Mouse (Mus musculus) ES-CJ7 (cell line): ENCODE results near the gene Gm15517.
A peak's percentile ranks its signal among the peaks of the same experiment; 100 is the strongest.

Source experiments
- DNase-seq: peaks from one replicate; pipeline ENCODE4 v3.0.0; 2011; ENCODE audit warnings: low read depth, low spot score

The Gm15517 gene

GRCm38 (mm10) chr7:44269397-44269796 is 8.2 kb downstream of the Gm15517 start:
- DNase-seq, result no peak

GRCm38 (mm10) chr7:44271309-44271708 is 10.1 kb downstream of the Gm15517 start:
- peak; percentile 82 for DNase-seq

- DNase-seq, result no peak
Observed at GRCm38 (mm10) chr7:44272546-44272945, 11.3 kb downstream of the Gm15517 start.

GRCm38 (mm10) chr7:44273446-44273845 is 12.2 kb downstream of the Gm15517 start:
- DNase-seq, result no peak

GRCm38 (mm10) chr7:44274096-44274495 is 12.8 kb downstream of the Gm15517 start:
- DNase-seq, result peak; percentile 35

GRCm38 (mm10) chr7:44275546-44275945 is 14.3 kb downstream of the Gm15517 start:
- peak; percentile 51 for DNase-seq

- DNase-seq, result peak; percentile 86
Observed at GRCm38 (mm10) chr7:44276461-44277249, 15.4 kb downstream of the Gm15517 start.

- DNase-seq, result peak; percentile 86
Observed at GRCm38 (mm10) chr7:44277250-44277622, 16.0 kb downstream of the Gm15517 start.

GRCm38 (mm10) chr7:44280959-44281358 is 19.7 kb downstream of the Gm15517 start:
- no peak for DNase-seq

- no peak for DNase-seq
Observed at GRCm38 (mm10) chr7:44281586-44281985, 20.3 kb downstream of the Gm15517 start.

- DNase-seq, result peak; percentile 71
Observed at GRCm38 (mm10) chr7:44287760-44288159, 26.5 kb downstream of the Gm15517 start.

GRCm38 (mm10) chr7:44290986-44291385 is 29.7 kb downstream of the Gm15517 start:
- no peak for DNase-seq

- DNase-seq, result peak; percentile 80
Observed at GRCm38 (mm10) chr7:44291418-44291817, 30.2 kb downstream of the Gm15517 start.

- peak; percentile 64 for DNase-seq
Observed at GRCm38 (mm10) chr7:44297501-44297900, 36.3 kb downstream of the Gm15517 start.

GRCm38 (mm10) chr7:44303346-44304340 is 42.4 kb downstream of the Gm15517 start:
- DNase-seq, result no peak

- no peak for DNase-seq
Observed at GRCm38 (mm10) chr7:44304463-44304774, 43.2 kb downstream of the Gm15517 start.

GRCm38 (mm10) chr7:44304775-44305641 is 43.8 kb downstream of the Gm15517 start:
- peak; percentile 100 for DNase-seq

- DNase-seq, result no peak
Observed at GRCm38 (mm10) chr7:44305686-44306085, 44.4 kb downstream of the Gm15517 start.

- DNase-seq, result no peak
Observed at GRCm38 (mm10) chr7:44306516-44307240, 45.4 kb downstream of the Gm15517 start, which contains the start of gene Clec11a. Clec11a (minus strand) TSS chr7:44306902.

- DNase-seq, result no peak
Observed at GRCm38 (mm10) chr7:44307261-44308020, 46.2 kb downstream of the Gm15517 start.
